In the genomic region with DNA sequence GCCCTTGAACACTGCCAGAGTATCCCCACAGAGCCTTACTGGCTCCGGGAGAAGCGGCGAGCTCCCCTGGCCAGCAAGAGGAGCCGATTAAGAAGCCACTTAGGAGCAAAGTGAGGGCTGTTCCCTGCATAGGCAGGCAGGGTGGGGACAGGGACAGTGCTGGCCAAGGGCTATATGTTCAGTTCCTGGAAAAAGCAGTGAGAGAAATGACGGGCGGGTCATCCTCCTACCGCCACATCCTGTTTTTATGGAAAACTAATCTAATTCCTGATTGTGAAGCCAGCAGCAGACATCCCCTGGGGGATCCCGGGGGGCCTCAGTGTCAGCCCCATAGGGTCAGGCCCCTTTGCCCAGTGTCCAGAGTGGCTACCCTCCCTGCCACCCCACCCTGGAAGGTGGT, we compare ENCODE assay signal across 14 mouse cellular contexts. TPM values are rescaled to one million over a fixed set of nuclear protein-coding genes. Genes with fewer than 3 reads are reported as not detected.
DNase-seq lines count a peak whose midpoint lies in the region; ATAC-seq lines count a peak whose summit lies in the region.
"Had no signal": no experiment of that assay in that cellular context is flagged by ENCODE, and none has a peak within 500 bp of the region (broad histone marks: within the 10 kb centered on the region; RNA-seq: fewer than 3 reads in every experiment).

No protein-coding gene starts in this region.

- H3K27me3 ChIP-seq in liver, embryonic 12.5 days (replicated peaks), result no peaks in the 10 kb centered on the region
- no peaks in the 10 kb centered on the region for H3K27me3 ChIP-seq in liver, embryonic 11.5 days (replicated peaks; ENCODE audit: control insufficient read depth, insufficient read depth, low read length)
- H3K27me3 ChIP-seq in heart, embryonic 11.5 days (ENCODE audit: control insufficient read depth, insufficient read depth, low read length), result no peaks in the 10 kb centered on the region
- H3K27me3 ChIP-seq in liver, embryonic 13.5 days, result no peaks in the 10 kb centered on the region
- H3K27me3 ChIP-seq: megakaryocyte, embryonic 14.5 days had no signal

- peak; percentile 96 for DNase-seq in heart, adult 11 months
- DNase-seq in heart, postnatal 25 days (ENCODE audit: low spot score), result no peak
- no peak for DNase-seq in liver, embryonic 11.5 days (ENCODE audit: low spot score)
- DNase-seq in liver, embryonic 13.5 days, result no peak
- DNase-seq: cerebellum, adult 11-12 months; right cerebral cortex, postnatal 4 days; thymus, postnatal 14 days had no signal

- intact Hi-C loops in heart, postnatal 25 days (cut with DNase I), result no loop called here

- peaks cover 79% of the 10 kb centered on the region for H3K4me1 ChIP-seq in liver, embryonic 12.5 days
- peaks cover 46% of the 10 kb centered on the region for H3K4me1 ChIP-seq in liver, embryonic 11.5 days (replicated peaks; ENCODE audit: control insufficient read depth, insufficient read depth, low read length)
- H3K4me1 ChIP-seq in heart, embryonic 11.5 days (ENCODE audit: control insufficient read depth, insufficient read depth, low read length), result peaks cover 49% of the 10 kb centered on the region
- peaks cover 88% of the 10 kb centered on the region for H3K4me1 ChIP-seq in liver, embryonic 13.5 days (replicated peaks)

- H3K9ac ChIP-seq in liver, embryonic 12.5 days, result no peak overlapping the region
- no peak overlapping the region for H3K9ac ChIP-seq in liver, embryonic 11.5 days (ENCODE audit: low read depth, low read length)
- H3K9ac ChIP-seq in heart, embryonic 11.5 days (ENCODE audit: low read depth, low read length), result no peak overlapping the region; the same call in 1 of the 2 replicates
- H3K9ac ChIP-seq in liver, embryonic 13.5 days, result no peak overlapping the region

- peaks cover 79% of the 10 kb centered on the region for H3K36me3 ChIP-seq in liver, embryonic 12.5 days
- peaks cover 12% of the 10 kb centered on the region for H3K36me3 ChIP-seq in liver, embryonic 11.5 days (ENCODE audit: control insufficient read depth, insufficient read depth, low read length)
- H3K36me3 ChIP-seq in heart, embryonic 11.5 days (ENCODE audit: control insufficient read depth, insufficient read depth, low read length), result peaks cover 3% of the 10 kb centered on the region; the same call in 1 of the 2 replicates
- peaks cover 62% of the 10 kb centered on the region for H3K36me3 ChIP-seq in liver, embryonic 13.5 days

- H3K27ac ChIP-seq in liver, embryonic 12.5 days, result peak overlapping the region; percentile 32; the same call in 1 of the 2 replicates
- H3K27ac ChIP-seq in liver, embryonic 11.5 days (ENCODE audit: low read depth, low read length), result no peak overlapping the region; the same call in 1 of the 2 replicates
- H3K27ac ChIP-seq in heart, embryonic 11.5 days (ENCODE audit: low read depth, low read length), result peak overlapping the region; percentile 64
- H3K27ac ChIP-seq in liver, embryonic 13.5 days, result peak overlapping the region; percentile 59

- no peak overlapping the region for H3K4me2 ChIP-seq in liver, embryonic 12.5 days
- H3K4me2 ChIP-seq in liver, embryonic 11.5 days, result no peak overlapping the region
- peak overlapping the region; percentile 32; the same call in 1 of the 2 replicates for H3K4me2 ChIP-seq in heart, embryonic 11.5 days
- H3K4me2 ChIP-seq in liver, embryonic 13.5 days, result no peak overlapping the region

- 80% methylated on average over 8 of the region's 8 CpGs for WGBS in liver, embryonic 12.5 days (ENCODE audit: insufficient replicate concordance)
- WGBS in liver, embryonic 11.5 days, result 84% methylated on average over 8 of the region's 8 CpGs
- 56% methylated on average over 8 of the region's 8 CpGs for WGBS in heart, embryonic 11.5 days (ENCODE audit: insufficient replicate concordance)
- 82% methylated on average over 8 of the region's 8 CpGs for WGBS in liver, embryonic 13.5 days (ENCODE audit: insufficient replicate concordance)

- H3K4me3 ChIP-seq in liver, embryonic 12.5 days, result no peak overlapping the region
- no peak overlapping the region for H3K4me3 ChIP-seq in liver, embryonic 11.5 days (ENCODE audit: low read depth, low read length)
- no peak overlapping the region for H3K4me3 ChIP-seq in heart, embryonic 11.5 days (ENCODE audit: low read depth, low read length)
- H3K4me3 ChIP-seq in liver, embryonic 13.5 days (replicated peaks), result no peak overlapping the region
- H3K4me3 ChIP-seq: megakaryocyte, embryonic 14.5 days; myocyte had no signal

- no peaks in the 10 kb centered on the region for H3K9me3 ChIP-seq in liver, embryonic 12.5 days (replicated peaks)
- no peaks in the 10 kb centered on the region for H3K9me3 ChIP-seq in liver, embryonic 11.5 days (ENCODE audit: control insufficient read depth, low read length)
- no peaks in the 10 kb centered on the region for H3K9me3 ChIP-seq in heart, embryonic 11.5 days (replicated peaks; ENCODE audit: control insufficient read depth, low read length)
- no peaks in the 10 kb centered on the region for H3K9me3 ChIP-seq in liver, embryonic 13.5 days (replicated peaks)

- ATAC-seq in liver, embryonic 12.5 days, result no peak
- no peak for ATAC-seq in liver, embryonic 11.5 days (replicated peaks; ENCODE audit: low FRiP score)
- no peak for ATAC-seq in heart, embryonic 11.5 days (replicated peaks; ENCODE audit: insufficient number of reproducible peaks, low FRiP score, low TSS enrichment)
- ATAC-seq in liver, embryonic 13.5 days (ENCODE audit: low read depth), result no peak
- ATAC-seq in monocyte, adult 5-6 weeks (replicated peaks; ENCODE audit: insufficient number of reproducible peaks, low FRiP score, low TSS enrichment, poor library complexity, severe bottlenecking), result no peak
- ATAC-seq in megakaryocyte, adult 5-6 weeks (ENCODE audit: poor library complexity, severe bottlenecking), result no peak
- ATAC-seq: inflammation-experienced regulatory T-cells, adult 6 months had no signal

RNA-seq across cellular contexts. Expression of a gene that starts 19.8 kb away (rescaled TPM):
- total RNA-seq in heart, postnatal 25 days (2021), result 10 to 100 TPM; 17.2 to 19.1 TPM
- polyA plus RNA-seq in liver, embryonic 12.5 days (2016; fragmentation: Nextera tagmentation; extraction: Ambion mirVana), result 21.7 and 24.4 TPM in 2 replicates
- polyA plus RNA-seq in liver, embryonic 11.5 days (2014; fragmentation: Nextera tagmentation; extraction: Ambion mirVana), result 29.7 and 45.8 TPM in 2 replicates
- 17.4 and 19.4 TPM in 2 replicates for polyA plus RNA-seq in heart, embryonic 11.5 days (2014; fragmentation: Nextera tagmentation; extraction: Ambion mirVana)
- 13.9 and 14.2 TPM in 2 replicates for polyA plus RNA-seq in liver, embryonic 13.5 days (2015; fragmentation: Nextera tagmentation; extraction: Ambion mirVana)
- total RNA-seq in monocyte, adult 5-6 weeks (2017), result 31.7 to 76.2 TPM (median 45.9 TPM) in 3 replicates
- 27.4 and 34.6 TPM in 2 replicates for total RNA-seq in megakaryocyte, adult 5-6 weeks (2015)
- total RNA-seq in megakaryocyte, adult 5-6 weeks (2017), result 30.0 and 35.9 TPM in 2 replicates

RNA-seq across cellular contexts. Expression of a gene that starts 36.5 kb away (rescaled TPM):
- 1 to 10 TPM; 2.7 to 3.2 TPM for total RNA-seq in heart, postnatal 25 days (2021)
- polyA plus RNA-seq in liver, embryonic 12.5 days (2016; fragmentation: Nextera tagmentation; extraction: Ambion mirVana), result 65.7 and 66.8 TPM in 2 replicates
- polyA plus RNA-seq in liver, embryonic 11.5 days (2014; fragmentation: Nextera tagmentation; extraction: Ambion mirVana), result 93.2 and 98.2 TPM in 2 replicates
- polyA plus RNA-seq in heart, embryonic 11.5 days (2014; fragmentation: Nextera tagmentation; extraction: Ambion mirVana), result 29.5 and 30.4 TPM in 2 replicates
- 60.6 and 64.3 TPM in 2 replicates for polyA plus RNA-seq in liver, embryonic 13.5 days (2015; fragmentation: Nextera tagmentation; extraction: Ambion mirVana)
- total RNA-seq in monocyte, adult 5-6 weeks (2017), result 11.1 to 24.4 TPM (median 12.4 TPM) in 3 replicates
- total RNA-seq in megakaryocyte, adult 5-6 weeks (2015), result 41.7 and 41.9 TPM in 2 replicates
- total RNA-seq in megakaryocyte, adult 5-6 weeks (2017), result 28.4 and 34.1 TPM in 2 replicates

RNA-seq across cellular contexts. Expression of a gene that starts 45.4 kb away (rescaled TPM):
- total RNA-seq in heart, postnatal 25 days (2021), result 10 to 100 TPM; 30.6 to 39.3 TPM
- 226 and 253 TPM in 2 replicates for polyA plus RNA-seq in liver, embryonic 12.5 days (2016; fragmentation: Nextera tagmentation; extraction: Ambion mirVana)
- 400 and 425 TPM in 2 replicates for polyA plus RNA-seq in liver, embryonic 11.5 days (2014; fragmentation: Nextera tagmentation; extraction: Ambion mirVana)
- polyA plus RNA-seq in heart, embryonic 11.5 days (2014; fragmentation: Nextera tagmentation; extraction: Ambion mirVana), result 250 and 262 TPM in 2 replicates
- 198 and 218 TPM in 2 replicates for polyA plus RNA-seq in liver, embryonic 13.5 days (2015; fragmentation: Nextera tagmentation; extraction: Ambion mirVana)
- 30.5 to 53.3 TPM (median 49.7 TPM) in 3 replicates for total RNA-seq in monocyte, adult 5-6 weeks (2017)
- total RNA-seq in megakaryocyte, adult 5-6 weeks (2015), result 272 and 308 TPM in 2 replicates
- total RNA-seq in megakaryocyte, adult 5-6 weeks (2017), result 132 and 149 TPM in 2 replicates

RNA-seq across cellular contexts. Expression of a gene that starts 55.4 kb away (rescaled TPM):
- total RNA-seq in heart, postnatal 25 days (2021), result 10 to 100 TPM in 1 of 2 experiments, 1 to 10 TPM in 1; 7.3 to 11.4 TPM
- polyA plus RNA-seq in liver, embryonic 12.5 days (2016; fragmentation: Nextera tagmentation; extraction: Ambion mirVana), result 37.1 and 38.7 TPM in 2 replicates
- polyA plus RNA-seq in liver, embryonic 11.5 days (2014; fragmentation: Nextera tagmentation; extraction: Ambion mirVana), result 51.9 and 55.6 TPM in 2 replicates
- polyA plus RNA-seq in heart, embryonic 11.5 days (2014; fragmentation: Nextera tagmentation; extraction: Ambion mirVana), result 35.2 and 39.0 TPM in 2 replicates
- polyA plus RNA-seq in liver, embryonic 13.5 days (2015; fragmentation: Nextera tagmentation; extraction: Ambion mirVana), result 26.7 and 29.3 TPM in 2 replicates
- 10.3 to 24.8 TPM (median 12.1 TPM) in 3 replicates for total RNA-seq in monocyte, adult 5-6 weeks (2017)
- 13.5 and 16.2 TPM in 2 replicates for total RNA-seq in megakaryocyte, adult 5-6 weeks (2015)
- total RNA-seq in megakaryocyte, adult 5-6 weeks (2017), result 4.7 and 7.7 TPM in 2 replicates

RNA-seq across cellular contexts. Expression of a gene that starts 55.4 kb away (rescaled TPM):
- total RNA-seq in heart, postnatal 25 days (2021), result 10 to 100 TPM; 35.8 to 38.2 TPM
- 16.6 and 17.3 TPM in 2 replicates for polyA plus RNA-seq in liver, embryonic 12.5 days (2016; fragmentation: Nextera tagmentation; extraction: Ambion mirVana)
- polyA plus RNA-seq in liver, embryonic 11.5 days (2014; fragmentation: Nextera tagmentation; extraction: Ambion mirVana), result 24.7 and 26.8 TPM in 2 replicates
- polyA plus RNA-seq in heart, embryonic 11.5 days (2014; fragmentation: Nextera tagmentation; extraction: Ambion mirVana), result 28.1 and 34.4 TPM in 2 replicates
- polyA plus RNA-seq in liver, embryonic 13.5 days (2015; fragmentation: Nextera tagmentation; extraction: Ambion mirVana), result 12.2 and 13.7 TPM in 2 replicates
- total RNA-seq in monocyte, adult 5-6 weeks (2017), result 96.0 to 108 TPM (median 106 TPM) in 3 replicates
- 42.0 and 48.6 TPM in 2 replicates for total RNA-seq in megakaryocyte, adult 5-6 weeks (2015)
- 50.8 and 59.5 TPM in 2 replicates for total RNA-seq in megakaryocyte, adult 5-6 weeks (2017)
